Mouse (Mus musculus) small intestine, adult 2 months (tissue): ENCODE data around the gene Plxdc1.

Source experiments
- CTCF ChIP-seq: fragments of 200-500 bp; IDR thresholded peaks from 2 replicates; pipeline ENCODE4 v1.5.1; 2012; ENCODE audit warnings: low read depth, mild to moderate bottlenecking, control low read depth, inconsistent platforms, low read length, moderate library complexity, mixed read lengths; ENCODE audit not compliant: insufficient replicate concordance, insufficient read length; ENCODE audit errors: extremely low read depth
- POLR2A ChIP-seq: fragments of 200-500 bp; IDR thresholded peaks from 2 replicates; pipeline ENCODE4 v1.6.1; 2012; ENCODE audit warnings: low read depth, mild to moderate bottlenecking, control low read depth, inconsistent platforms, low read length, moderate library complexity

DNA sequence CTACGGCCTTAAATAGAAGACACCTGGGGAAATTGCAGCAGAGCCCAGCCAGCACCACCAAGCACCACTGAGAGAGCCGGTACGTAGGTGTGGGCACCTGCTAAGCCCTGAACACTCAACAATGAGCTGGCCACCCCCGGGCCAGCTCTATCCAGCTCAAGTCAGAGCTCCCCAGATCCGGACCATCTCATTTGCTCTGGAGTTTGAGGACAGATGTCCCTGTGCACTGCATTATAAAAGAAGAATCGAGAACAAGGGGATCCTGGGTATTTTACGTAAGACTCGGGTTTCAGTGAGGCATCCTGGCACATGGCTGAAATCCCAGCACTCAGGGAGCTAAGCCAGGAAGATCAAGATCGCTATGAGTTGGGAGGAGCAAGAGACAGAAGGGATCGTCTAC is 41.2 kb downstream of the Plxdc1 start:
- TF ChIP-seq POLR2A: no peak
- TF ChIP-seq CTCF: no peak
